Mouse (Mus musculus): Measurements from ENCODE around the gene Acoxl. TPM values are rescaled to one million over a fixed set of nuclear protein-coding genes. Genes with fewer than 3 reads are reported as not detected.
A peak's percentile ranks its signal among the peaks of the same experiment; 100 is the strongest.

Acoxl gene
- polyA plus RNA-seq, 1 experiment from 2014 or later = 0.34 TPM

DNA sequence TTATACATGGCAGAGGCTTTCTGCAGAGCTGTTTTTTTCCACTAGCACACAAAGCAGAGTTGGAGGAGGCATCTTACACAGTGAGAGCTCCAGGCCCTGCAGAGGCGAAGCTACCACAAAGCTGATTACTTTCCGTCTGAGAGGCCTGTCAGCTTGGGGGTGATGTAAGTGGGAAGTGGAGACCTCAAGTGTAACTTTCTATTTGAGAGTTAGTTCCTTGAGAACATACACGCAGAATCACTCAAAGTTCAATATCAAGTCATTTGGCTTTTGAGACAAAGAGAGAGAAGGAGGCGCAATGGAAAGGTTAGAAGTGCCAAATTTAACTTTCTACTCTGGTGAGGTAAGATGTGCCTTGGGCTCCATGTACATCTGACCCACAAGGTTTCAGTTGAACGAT lies 234.3 kb downstream of the Acoxl start:
- no peak overlapping the region for H3K4me3 ChIP-seq (ENCODE audit: low read depth, low read length)
- H3K4me2 ChIP-seq = no peak overlapping the region
- H3K36me3 ChIP-seq (ENCODE audit: control insufficient read depth, insufficient read depth, low read length) = no peaks in the 10 kb centered on the region
- no peak overlapping the region for H3K9ac ChIP-seq (ENCODE audit: low read depth, low read length)
- H3K27me3 ChIP-seq (replicated peaks; ENCODE audit: control insufficient read depth, insufficient read depth, low read length) = no peaks in the 10 kb centered on the region
- 67% methylated on average over 5 of the region's 5 CpGs for WGBS
- H3K4me1 ChIP-seq (replicated peaks; ENCODE audit: control insufficient read depth, insufficient read depth, low read length) = no peaks in the 10 kb centered on the region
- no peaks in the 10 kb centered on the region for H3K9me3 ChIP-seq (ENCODE audit: control insufficient read depth, low read length)
- DNase-seq (ENCODE audit: low spot score) (no peak), ATAC-seq (replicated peaks; ENCODE audit: low FRiP score) (no peak)
- no peak overlapping the region for H3K27ac ChIP-seq (ENCODE audit: low read depth, low read length)

DNA sequence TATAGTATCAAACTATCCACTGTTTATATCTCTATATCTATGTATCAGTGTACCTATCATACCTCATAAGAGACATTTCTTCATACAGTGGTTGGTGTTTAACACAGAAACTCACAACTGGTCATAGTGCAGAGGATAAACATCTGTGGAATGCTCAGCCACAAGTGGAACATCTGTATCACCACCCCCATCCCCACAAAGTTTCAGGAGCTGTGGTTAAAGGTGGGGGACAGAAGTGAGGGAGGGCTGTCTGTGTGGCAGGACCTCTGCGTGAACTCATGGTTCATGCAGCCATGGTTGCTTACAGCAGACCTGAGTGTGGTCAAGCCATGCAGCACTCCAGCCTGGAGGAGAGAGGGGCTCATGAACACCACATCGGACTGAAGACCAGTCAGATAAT lies 234.9 kb downstream of the Acoxl start:
- Histone ChIP-seq H3K27ac (ENCODE audit: low read depth, low read length) (no peak overlapping the region), H3K4me1 (replicated peaks; ENCODE audit: control insufficient read depth, insufficient read depth, low read length) (no peaks in the 10 kb centered on the region), H3K27me3 (replicated peaks; ENCODE audit: control insufficient read depth, insufficient read depth, low read length) (no peaks in the 10 kb centered on the region), H3K4me2 (no peak overlapping the region), H3K9ac (ENCODE audit: low read depth, low read length) (no peak overlapping the region), H3K36me3 (ENCODE audit: control insufficient read depth, insufficient read depth, low read length) (no peaks in the 10 kb centered on the region), H3K9me3 (ENCODE audit: control insufficient read depth, low read length) (no peaks in the 10 kb centered on the region), H3K4me3 (ENCODE audit: low read depth, low read length) (no peak overlapping the region)
- 79% methylated on average over 2 of the region's 2 CpGs for WGBS
- no peak for ATAC-seq (replicated peaks; ENCODE audit: low FRiP score)
- no peak for DNase-seq (ENCODE audit: low spot score)

DNA sequence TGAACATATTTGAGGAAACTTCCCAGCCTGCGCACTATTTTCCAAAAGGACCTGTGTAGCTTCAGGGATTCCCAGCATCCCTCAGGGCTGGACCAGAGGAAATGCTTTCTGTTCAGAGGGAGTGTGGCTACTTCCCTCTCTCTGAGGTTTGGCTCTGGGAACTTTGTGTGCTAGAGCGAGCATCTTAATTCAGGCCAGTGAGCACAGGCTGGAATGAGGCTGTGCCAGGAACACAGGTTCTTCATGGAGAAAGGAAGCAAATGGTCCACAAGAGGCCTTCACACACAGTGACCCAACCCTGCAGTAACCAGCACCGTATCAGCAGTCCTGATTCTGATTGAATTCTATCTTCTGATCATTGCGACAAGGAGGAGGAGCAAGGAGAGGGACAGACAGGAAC lies 238.3 kb downstream of the Acoxl start:
- Histone ChIP-seq H3K4me2 (no peak overlapping the region), H3K27ac (ENCODE audit: low read depth, low read length) (no peak overlapping the region), H3K9ac (ENCODE audit: low read depth, low read length) (no peak overlapping the region), H3K9me3 (ENCODE audit: control insufficient read depth, low read length) (no peaks in the 10 kb centered on the region), H3K4me1 (replicated peaks; ENCODE audit: control insufficient read depth, insufficient read depth, low read length) (no peaks in the 10 kb centered on the region), H3K4me3 (ENCODE audit: low read depth, low read length) (no peak overlapping the region), H3K36me3 (ENCODE audit: control insufficient read depth, insufficient read depth, low read length) (no peaks in the 10 kb centered on the region), H3K27me3 (replicated peaks; ENCODE audit: control insufficient read depth, insufficient read depth, low read length) (no peaks in the 10 kb centered on the region)
- 80% methylated on average over 4 of the region's 4 CpGs for WGBS
- DNase-seq (ENCODE audit: low spot score) (no peak), ATAC-seq (replicated peaks; ENCODE audit: low FRiP score) (no peak)

DNA sequence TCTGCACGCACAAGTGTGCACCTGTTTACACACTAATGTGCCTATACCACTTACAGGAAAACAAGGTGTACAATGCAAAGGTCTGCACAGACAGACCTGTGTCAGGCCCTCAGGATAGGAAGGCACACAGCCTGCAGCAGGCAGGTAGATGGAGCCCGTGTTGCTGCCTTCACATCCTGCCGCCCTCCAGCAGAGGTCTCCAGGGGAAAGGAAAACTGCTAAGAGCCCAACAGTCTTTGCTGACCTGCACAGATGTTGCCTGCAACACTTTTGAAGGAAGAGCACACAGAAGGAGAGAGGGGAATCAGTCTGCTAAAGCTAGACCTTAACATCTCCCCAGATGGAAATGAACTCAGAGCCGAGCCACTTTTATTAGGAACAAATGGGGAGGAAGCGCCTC lies 240.2 kb downstream of the Acoxl start:
- no peak for DNase-seq (ENCODE audit: low spot score)

DNA sequence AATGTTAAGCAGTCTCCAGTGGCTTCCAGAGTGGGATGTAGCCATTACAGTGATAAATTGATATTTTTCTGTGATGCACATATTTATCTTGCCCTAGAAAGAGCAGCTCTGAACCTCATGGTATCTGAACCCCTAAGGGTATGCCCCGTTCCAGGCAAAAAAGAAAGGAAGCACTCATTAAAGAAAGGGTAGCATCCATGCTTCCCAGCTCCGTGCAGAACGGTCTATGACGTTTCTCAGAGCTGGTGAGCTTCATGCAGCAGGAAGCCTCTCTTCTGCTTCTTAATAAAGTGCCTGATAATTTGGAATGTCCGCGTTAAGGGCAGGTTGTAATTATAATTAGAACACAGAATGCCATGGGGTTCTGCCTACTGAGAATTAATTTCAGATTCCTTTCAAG lies 240.6 kb downstream of the Acoxl start:
- Histone ChIP-seq H3K27me3 (replicated peaks; ENCODE audit: control insufficient read depth, insufficient read depth, low read length) (no peaks in the 10 kb centered on the region), H3K36me3 (ENCODE audit: control insufficient read depth, insufficient read depth, low read length) (no peaks in the 10 kb centered on the region), H3K9me3 (ENCODE audit: control insufficient read depth, low read length) (no peaks in the 10 kb centered on the region), H3K4me3 (ENCODE audit: low read depth, low read length) (no peak overlapping the region), H3K27ac (ENCODE audit: low read depth, low read length) (no peak overlapping the region), H3K4me2 (no peak overlapping the region), H3K9ac (ENCODE audit: low read depth, low read length) (no peak overlapping the region), H3K4me1 (replicated peaks; ENCODE audit: control insufficient read depth, insufficient read depth, low read length) (peaks cover 5% of the 10 kb centered on the region; the same call in 1 of the 2 replicates)
- no peak for ATAC-seq (replicated peaks; ENCODE audit: low FRiP score)
- no peak for DNase-seq (ENCODE audit: low spot score)
- WGBS = 70% methylated on average over 6 of the region's 6 CpGs

More for the DNA sequence above, 240.2 kb downstream of the Acoxl start:
- H3K36me3 ChIP-seq (ENCODE audit: control insufficient read depth, insufficient read depth, low read length) = no peaks in the 10 kb centered on the region
- no peak for ATAC-seq (replicated peaks; ENCODE audit: low FRiP score)
- no peak overlapping the region for H3K9ac ChIP-seq (ENCODE audit: low read depth, low read length)
- 43% methylated on average over 5 of the region's 5 CpGs for WGBS
- no peak overlapping the region for H3K27ac ChIP-seq (ENCODE audit: low read depth, low read length)
- peaks cover under 1% of the 10 kb centered on the region; the same call in 1 of the 2 replicates for H3K4me1 ChIP-seq (replicated peaks; ENCODE audit: control insufficient read depth, insufficient read depth, low read length)
- H3K4me3 ChIP-seq (ENCODE audit: low read depth, low read length) = no peak overlapping the region
- no peaks in the 10 kb centered on the region for H3K27me3 ChIP-seq (replicated peaks; ENCODE audit: control insufficient read depth, insufficient read depth, low read length)
- H3K9me3 ChIP-seq (ENCODE audit: control insufficient read depth, low read length) = no peaks in the 10 kb centered on the region
- no peak overlapping the region for H3K4me2 ChIP-seq

DNA sequence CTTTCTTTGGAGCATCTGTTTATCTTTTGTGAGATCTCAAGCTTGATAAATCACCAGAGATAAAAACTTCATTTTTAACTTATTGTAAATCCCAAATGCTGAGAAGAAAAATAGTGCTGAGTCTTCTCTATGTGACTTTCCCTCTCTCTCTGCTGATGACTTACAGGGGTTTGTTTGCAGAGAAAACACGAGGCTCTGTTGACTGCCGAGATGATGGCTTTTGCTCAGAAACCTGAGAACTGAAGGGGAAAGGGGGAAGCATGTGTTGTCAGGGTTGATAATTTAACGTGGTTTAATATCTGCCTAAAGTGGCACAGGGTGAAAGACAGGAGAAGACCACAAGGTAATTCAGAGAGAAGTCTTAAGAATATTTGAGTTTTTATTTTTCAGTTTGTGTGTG lies 245.2 kb downstream of the Acoxl start:
- H3K4me1 ChIP-seq (replicated peaks; ENCODE audit: control insufficient read depth, insufficient read depth, low read length) = peaks cover 24% of the 10 kb centered on the region
- no peaks in the 10 kb centered on the region for H3K9me3 ChIP-seq (ENCODE audit: control insufficient read depth, low read length)
- H3K27ac ChIP-seq (ENCODE audit: low read depth, low read length) = no peak overlapping the region
- DNase-seq (ENCODE audit: low spot score) = no peak
- WGBS = 12% methylated on average over 3 of the region's 3 CpGs
- H3K4me3 ChIP-seq (ENCODE audit: low read depth, low read length) = no peak overlapping the region
- ATAC-seq (replicated peaks; ENCODE audit: low FRiP score) = no peak
- H3K36me3 ChIP-seq (ENCODE audit: control insufficient read depth, insufficient read depth, low read length) = no peaks in the 10 kb centered on the region
- no peak overlapping the region for H3K9ac ChIP-seq (ENCODE audit: low read depth, low read length)
- H3K4me2 ChIP-seq = no peak overlapping the region
- H3K27me3 ChIP-seq (replicated peaks; ENCODE audit: control insufficient read depth, insufficient read depth, low read length) = no peaks in the 10 kb centered on the region

DNA sequence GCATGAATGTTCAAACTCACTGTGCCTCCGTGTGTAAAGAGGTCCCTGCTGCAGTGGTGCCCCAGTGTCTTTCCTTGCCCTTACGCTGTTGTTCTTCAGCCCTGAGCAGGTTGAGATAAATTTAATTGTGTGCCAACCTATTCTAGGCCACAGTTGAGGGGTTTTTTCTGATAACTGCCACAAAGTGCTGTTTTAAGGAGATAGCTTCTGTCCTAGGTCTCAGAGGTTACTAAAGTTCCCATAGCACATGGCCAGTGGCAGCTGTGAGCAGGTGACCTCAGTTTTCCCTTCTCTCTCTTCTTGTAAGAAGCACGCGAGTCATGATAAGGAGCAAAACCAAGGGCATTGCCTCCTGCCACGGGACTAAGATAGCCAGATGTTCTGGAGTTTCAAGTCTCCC lies 245.9 kb downstream of the Acoxl start:
- Histone ChIP-seq H3K9me3 (ENCODE audit: control insufficient read depth, low read length) (no peaks in the 10 kb centered on the region), H3K4me2 (no peak overlapping the region), H3K27ac (ENCODE audit: low read depth, low read length) (no peak overlapping the region), H3K4me1 (replicated peaks; ENCODE audit: control insufficient read depth, insufficient read depth, low read length) (peaks cover 24% of the 10 kb centered on the region), H3K4me3 (ENCODE audit: low read depth, low read length) (no peak overlapping the region), H3K36me3 (ENCODE audit: control insufficient read depth, insufficient read depth, low read length) (no peaks in the 10 kb centered on the region), H3K27me3 (replicated peaks; ENCODE audit: control insufficient read depth, insufficient read depth, low read length) (no peaks in the 10 kb centered on the region), H3K9ac (ENCODE audit: low read depth, low read length) (no peak overlapping the region)
- WGBS = 35% methylated on average over 5 of the region's 5 CpGs
- DNase-seq (ENCODE audit: low spot score) = no peak
- ATAC-seq (replicated peaks; ENCODE audit: low FRiP score) = peak; percentile 81

DNA sequence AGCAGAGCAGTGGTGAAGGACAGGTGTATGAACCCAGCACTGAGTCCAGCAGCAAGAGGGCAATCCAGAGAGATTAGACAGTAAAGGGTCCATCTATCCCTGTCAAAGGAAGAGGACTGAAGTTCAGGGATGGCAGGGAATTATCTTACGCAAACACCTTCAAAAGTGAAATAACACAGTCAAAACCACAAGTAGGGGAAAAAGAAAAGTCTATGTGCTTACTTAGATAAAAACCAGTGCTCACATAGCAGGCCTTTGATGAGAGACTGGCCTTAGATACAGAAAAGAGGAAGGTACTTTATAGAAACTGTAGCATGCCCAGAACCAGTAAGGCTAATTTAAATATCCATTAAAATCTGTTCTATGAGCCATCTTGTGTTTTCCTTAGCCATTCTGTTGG lies 246.8 kb downstream of the Acoxl start:
- Histone ChIP-seq H3K4me2 (0 out of 2 replicates have a peak overlapping the region, but pooled peaks have one; percentile 13), H3K27ac (ENCODE audit: low read depth, low read length) (no peak overlapping the region), H3K27me3 (replicated peaks; ENCODE audit: control insufficient read depth, insufficient read depth, low read length) (no peaks in the 10 kb centered on the region), H3K9me3 (ENCODE audit: control insufficient read depth, low read length) (no peaks in the 10 kb centered on the region), H3K9ac (ENCODE audit: low read depth, low read length) (no peak overlapping the region), H3K4me1 (replicated peaks; ENCODE audit: control insufficient read depth, insufficient read depth, low read length) (peaks cover 24% of the 10 kb centered on the region), H3K4me3 (ENCODE audit: low read depth, low read length) (no peak overlapping the region), H3K36me3 (ENCODE audit: control insufficient read depth, insufficient read depth, low read length) (no peaks in the 10 kb centered on the region)
- ATAC-seq (replicated peaks; ENCODE audit: low FRiP score) = 0 out of 2 replicates have a peak, but pooled peaks have one; percentile 16
- DNase-seq (ENCODE audit: low spot score) = no peak
- 68% methylated on average over 1 of the region's 1 CpGs for WGBS

DNA sequence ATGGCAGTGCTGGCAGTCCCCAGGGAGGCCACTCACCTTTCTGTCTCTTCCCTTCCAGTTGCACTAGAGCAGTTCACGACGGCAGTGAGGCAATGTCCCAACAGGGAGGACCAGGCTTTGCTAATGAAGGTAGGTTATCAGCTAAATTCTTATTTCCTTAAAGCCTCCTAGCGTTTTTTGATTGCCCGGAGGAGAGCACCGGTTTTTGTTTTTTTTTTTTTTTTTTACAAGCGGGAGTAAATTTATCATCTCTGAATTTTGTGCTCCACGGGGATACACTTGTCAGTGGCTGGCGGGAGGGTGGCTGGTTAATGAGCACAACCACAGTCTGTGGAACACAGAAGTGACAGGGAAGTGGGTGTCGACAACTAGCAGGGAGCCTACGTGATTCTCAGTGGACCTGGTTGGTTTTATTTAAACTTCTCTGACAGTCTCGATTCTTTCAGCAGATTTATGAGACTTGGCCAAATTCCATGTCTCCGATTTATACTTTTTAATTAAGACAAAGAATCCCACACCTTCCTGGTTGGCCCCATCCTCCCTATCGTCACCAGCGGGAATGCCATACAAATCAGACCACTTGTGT lies 247.7 kb downstream of the Acoxl start:
- Histone ChIP-seq H3K4me3 (ENCODE audit: low read depth, low read length) (no peak overlapping the region), H3K4me1 (replicated peaks; ENCODE audit: control insufficient read depth, insufficient read depth, low read length) (peaks cover 24% of the 10 kb centered on the region), H3K4me2 (no peak overlapping the region), H3K27ac (ENCODE audit: low read depth, low read length) (no peak overlapping the region), H3K9me3 (ENCODE audit: control insufficient read depth, low read length) (no peaks in the 10 kb centered on the region), H3K9ac (ENCODE audit: low read depth, low read length) (no peak overlapping the region), H3K36me3 (ENCODE audit: control insufficient read depth, insufficient read depth, low read length) (no peaks in the 10 kb centered on the region), H3K27me3 (replicated peaks; ENCODE audit: control insufficient read depth, insufficient read depth, low read length) (no peaks in the 10 kb centered on the region)
- DNase-seq (ENCODE audit: low spot score) (no peak), ATAC-seq (replicated peaks; ENCODE audit: low FRiP score) (no peak)
- WGBS = 64% methylated on average over 14 of the region's 14 CpGs
